Mouse (Mus musculus) right cerebral cortex, adult 2 months (tissue): ENCODE data around the gene Eif2s2.
A peak's percentile ranks its signal among the peaks of the same experiment; 100 is the strongest.

Experiments used
- DNase-seq, 2 experiments: peaks; one replicate each; pipeline ENCODE4 v3.0.0; 2021 to 2022; ENCODE audit warnings: low spot score in 2 of 2

The Eif2s2 gene

DNA sequence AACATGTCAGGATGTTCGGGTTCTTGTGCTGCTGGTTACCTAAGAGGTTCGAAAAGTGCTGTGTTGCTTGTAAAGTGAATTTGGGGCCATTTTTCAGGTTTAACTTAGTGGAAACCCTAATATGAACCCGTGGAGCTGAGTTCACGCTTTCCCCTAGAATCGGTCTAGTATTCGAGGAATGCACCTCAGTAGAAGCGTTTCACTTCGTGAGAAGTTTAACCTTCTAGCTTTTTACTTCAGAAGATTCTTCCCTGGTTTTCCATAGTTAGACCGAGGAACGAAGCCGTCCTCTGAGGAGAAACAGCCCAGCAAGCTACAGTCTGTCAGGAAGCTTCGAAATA lies 280 bp upstream of the Eif2s2 start:
- DNase-seq: no peak

DNA sequence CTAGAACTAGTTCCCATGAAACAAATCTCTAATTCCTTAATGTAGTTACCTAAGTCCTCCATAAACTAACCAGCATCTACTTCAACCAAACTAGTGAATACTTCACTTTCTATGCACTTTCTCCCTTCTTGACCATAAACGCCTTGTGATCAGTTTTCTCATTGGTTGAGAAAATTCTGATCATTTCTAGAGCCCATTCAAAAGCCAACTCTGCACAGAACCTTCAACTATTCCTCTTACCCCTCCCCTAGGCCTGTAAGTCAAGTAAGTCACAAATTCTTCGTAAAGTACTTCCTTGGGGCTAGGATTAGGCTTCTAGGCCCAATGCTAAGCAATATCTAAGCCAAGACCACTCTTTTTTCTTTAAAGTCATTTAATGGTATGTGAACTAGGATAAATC lies 1.1 kb downstream of the Eif2s2 start:
- no peak for DNase-seq

DNA sequence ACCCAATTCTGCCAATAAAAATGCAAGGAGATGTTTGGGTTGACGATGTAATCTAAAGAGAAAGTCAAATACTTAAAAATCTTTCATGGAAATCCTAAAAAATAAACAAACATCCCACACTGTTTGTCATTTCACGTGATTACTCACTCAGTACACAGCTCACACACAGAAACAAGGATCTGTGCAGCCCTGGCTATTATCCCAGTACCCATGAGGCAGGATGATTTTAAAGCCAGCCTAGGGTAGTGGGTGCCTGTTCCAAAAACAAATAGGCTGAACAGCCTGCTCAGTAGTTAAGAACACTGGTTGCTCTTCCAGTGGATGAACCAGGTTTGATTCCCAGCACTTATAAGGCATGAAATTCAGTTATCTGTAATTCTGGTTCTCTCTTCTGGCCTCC lies 16.1 kb downstream of the Eif2s2 start:
- DNase-seq: no peak

DNA sequence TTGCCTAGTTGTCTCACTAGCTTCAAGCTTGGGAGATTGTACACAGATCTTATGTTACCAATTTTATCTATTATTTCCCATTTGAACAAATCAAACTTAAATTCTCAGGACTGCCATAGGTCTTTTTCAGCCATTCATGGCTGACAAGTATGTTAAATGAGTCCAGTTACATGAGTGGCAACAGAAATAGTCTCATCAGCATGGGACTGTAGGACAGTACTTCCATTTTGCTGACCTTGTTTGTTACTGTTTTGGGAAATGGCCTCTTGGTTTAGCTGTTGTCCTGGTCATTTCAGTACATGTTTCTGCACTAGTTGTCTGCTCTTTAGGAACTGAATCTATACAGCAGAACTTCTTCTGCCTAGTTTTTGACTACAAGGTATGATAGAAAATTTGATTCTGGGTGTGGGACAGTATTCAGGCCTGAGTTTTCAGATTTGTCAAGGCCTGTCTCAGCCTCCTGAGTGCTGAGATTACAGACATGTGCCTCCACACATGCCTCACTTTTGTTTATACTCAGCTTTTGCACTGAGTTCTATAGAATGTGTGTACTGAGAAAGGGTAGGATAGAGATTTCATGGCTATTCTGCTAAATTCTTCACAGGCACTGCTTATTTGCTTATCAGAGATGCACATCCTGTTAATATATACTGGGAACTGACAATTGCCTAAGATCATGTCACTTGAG lies 22.6 kb downstream of the Eif2s2 start:
- DNase-seq: no peak

DNA sequence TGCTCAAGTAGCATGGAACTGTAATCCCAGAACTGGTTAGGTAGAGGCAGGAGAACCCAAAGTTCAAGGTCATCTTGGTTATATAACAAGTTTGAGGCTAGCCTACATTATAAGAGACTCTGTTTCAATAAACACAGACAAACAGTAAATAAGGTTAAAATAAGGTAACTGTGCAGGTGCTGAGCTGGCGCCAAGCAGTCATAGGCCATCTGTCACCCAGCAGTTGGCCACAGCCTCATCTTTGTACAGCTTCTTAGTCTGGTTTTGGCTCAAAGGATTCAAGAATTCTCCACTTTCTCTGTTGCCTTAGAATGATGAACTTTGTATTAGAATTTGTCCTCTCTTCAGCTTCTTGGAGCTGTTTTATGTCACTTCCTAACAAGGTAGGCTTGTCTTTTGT lies 24.6 kb downstream of the Eif2s2 start:
- DNase-seq: no peak

DNA sequence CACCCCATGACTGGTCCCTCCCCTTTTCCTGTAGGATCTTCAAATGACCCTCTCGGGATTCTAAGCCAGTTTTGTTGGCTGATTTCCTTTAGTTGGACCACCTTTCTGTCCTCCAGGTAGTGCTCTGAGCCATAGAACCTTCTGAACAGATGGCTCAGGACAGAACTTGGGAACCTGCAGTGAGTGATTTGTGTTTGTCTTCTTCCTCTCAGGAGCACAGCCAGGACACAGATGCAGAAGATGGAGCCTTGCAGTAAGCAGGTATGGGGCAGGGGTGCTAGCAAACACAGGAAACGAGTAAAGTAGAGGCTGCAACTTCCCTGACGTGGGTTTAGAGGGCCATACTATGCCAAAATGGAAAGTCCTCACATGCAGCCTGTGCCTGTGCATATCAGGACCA lies 27.0 kb downstream of the Eif2s2 start:
- no peak for DNase-seq

DNA sequence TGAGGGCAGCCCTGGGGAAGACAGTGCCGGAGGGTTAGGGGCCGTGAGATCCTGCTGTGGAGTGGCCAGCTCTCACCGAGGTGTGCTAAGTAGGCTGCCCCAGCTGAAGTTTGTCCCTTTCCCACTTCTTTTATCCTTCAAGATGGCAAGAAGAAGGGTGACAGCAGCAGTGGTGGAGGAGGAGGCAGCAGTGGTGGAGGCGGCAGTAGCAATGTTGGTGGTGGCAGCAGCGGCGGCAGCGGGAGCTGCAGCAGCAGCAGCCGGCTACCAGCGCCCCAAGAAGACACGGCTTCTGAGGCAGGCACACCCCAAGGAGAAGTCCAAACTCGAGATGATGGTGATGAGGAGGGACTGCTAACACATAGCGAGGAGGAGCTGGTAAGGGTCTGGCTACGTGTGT lies 29.1 kb downstream of the Eif2s2 start:
- DNase-seq: peak; percentile 13 to 14

DNA sequence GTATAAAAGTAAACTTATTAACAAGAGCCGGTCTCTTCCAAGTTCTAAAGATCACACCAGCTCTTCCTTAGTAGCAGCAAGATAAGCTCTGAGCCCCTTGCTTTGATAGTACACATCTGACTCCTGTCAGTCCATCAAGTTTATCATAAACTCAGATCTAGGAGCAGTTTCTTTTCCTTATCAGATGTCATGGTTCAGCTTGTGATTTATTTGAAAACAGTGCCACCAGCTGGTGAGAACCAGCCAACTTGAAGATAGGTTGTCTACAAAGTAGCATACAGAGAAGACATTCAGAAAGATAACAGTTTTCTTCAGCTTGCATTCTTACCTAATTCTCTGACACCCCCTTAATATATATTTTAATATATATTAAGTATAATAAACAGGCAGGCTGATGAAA lies 37.4 kb downstream of the Eif2s2 start:
- DNase-seq: peak; percentile 79 to 82

DNA sequence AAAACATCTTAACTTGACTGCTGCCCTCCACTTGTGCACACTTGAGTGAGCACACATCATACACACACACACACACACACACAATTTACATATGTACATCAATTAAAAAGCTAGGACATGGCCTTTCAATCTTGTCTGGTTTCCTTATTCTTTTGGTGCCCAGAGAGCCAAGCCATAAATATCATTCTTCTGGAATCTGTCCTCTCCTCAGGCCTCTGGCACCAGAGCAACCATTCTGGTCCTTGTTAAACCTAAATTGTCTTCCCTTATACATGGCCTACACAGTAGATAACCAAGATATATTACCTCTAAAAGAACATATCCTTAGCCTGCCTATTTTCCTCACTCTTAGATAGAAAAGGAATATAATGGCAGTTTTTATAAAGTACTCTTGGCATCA lies 44.6 kb downstream of the Eif2s2 start:
- no peak for DNase-seq

DNA sequence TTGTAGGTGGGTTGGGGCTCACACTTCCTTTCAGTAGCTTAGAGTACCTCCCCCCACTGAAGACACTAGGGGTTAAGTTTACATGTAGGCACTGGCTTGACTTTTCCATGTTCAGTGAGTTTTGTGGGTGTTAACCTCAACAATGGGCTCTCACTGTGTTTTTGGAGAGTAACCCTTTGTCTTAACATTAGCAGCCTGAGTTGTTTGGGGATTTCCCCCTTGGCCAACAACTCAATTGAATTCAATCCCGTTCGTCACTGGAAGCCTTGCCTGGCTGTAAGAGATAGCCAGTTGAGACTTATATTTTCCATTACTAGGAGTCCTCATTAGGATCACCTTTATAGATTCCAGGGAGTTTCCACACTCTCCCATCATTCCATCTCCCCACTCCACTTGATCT lies 56.2 kb downstream of the Eif2s2 start:
- DNase-seq: no peak

DNA sequence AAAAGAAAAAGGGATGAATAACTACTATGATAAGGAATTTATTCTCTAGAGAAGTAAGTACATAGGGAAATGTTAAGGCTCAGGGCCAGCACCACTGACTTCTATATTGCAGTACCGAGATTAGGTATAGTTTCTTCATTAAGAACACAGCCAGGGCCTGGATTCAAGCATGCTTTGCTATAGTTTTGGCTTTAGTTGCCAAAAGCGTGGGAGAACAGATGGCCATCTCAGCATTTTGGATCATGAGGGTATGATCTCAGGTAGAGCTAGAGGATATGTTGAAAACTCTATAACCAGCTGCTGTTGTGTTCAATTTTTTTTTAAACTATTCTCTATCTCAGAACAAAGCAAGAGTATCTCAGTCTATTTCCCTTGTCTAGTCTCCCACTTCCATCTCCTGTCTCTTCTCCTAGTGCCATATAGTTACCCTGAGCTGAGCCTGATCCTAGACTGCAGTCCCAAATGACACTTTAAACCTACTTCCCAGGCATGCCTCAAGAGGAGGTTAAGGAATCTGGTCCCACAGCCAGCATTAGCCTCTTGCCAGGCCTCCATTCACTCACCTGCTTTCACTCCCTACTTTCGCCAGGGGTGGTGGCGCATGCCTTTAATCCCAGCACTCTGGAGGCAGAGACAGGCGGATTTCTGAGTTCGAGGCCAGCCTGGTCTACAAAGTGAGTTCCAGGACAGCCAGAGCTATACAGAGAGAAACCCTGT lies 58.4 kb downstream of the Eif2s2 start:
- DNase-seq: no peak

DNA sequence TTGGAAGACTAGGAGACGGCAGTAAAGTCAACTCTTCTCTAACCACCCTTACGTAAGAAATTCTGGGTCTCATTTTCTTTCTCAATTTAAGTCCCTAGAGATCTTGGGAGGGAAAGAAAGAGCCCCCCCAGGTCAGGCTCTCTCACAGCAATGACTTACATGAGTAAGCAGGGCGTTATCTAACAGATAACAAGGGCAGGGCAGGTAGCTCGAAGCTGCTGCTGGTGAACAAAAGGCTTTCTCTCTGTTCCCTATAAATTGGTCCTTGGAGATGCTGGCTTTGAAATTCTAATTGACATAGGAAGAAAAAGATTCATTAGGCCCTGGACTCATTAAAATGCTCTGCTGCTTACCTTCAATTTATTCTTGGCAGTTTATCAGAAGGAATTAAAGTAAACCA lies 60.3 kb downstream of the Eif2s2 start:
- no peak for DNase-seq

DNA sequence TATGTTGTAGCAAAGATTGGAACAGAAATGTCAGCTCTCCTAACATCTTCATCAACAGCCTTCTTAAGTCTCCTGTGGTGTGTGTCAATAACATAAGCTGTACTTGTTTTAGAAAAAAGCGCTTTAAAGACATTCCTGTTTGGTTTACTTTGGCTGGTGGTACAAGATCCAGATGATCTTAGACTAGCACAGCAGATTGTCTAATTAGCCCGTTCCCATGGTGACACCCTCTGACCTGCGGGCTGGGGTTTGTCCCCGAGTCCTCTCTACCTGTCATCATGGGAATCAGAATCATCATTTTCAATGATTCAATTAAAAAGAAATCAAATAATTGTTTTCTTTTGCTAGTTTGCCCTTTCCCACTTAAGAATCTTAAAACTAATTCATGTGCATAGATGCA lies 65.2 kb downstream of the Eif2s2 start:
- DNase-seq: no peak

DNA sequence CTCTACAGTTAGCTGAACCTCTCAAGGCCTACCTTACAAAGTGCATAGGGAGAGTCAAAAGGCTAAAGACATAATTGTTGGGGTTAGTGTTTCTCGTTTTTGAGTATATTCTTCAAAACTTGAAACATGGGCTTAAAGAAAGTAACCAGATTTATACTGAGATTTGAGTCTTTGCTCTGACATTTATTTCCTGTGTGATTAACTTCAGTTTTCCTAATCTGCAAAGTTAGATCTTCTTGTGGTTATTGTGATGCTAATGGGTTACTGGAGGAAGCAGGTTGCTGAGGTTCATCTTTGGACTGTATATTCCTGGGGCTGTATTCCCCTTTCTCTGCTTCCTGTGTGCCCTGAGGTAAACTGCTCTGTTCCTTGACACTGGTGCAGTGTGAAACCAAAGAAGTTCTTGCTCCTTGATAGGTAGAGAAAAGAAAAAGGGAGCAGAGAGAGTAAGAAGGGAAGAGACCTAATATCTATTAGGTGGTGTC lies 66.6 kb downstream of the Eif2s2 start:
- DNase-seq: no peak
